34 mouse cellular contexts compared by ENCODE assay signal in the genomic region with DNA sequence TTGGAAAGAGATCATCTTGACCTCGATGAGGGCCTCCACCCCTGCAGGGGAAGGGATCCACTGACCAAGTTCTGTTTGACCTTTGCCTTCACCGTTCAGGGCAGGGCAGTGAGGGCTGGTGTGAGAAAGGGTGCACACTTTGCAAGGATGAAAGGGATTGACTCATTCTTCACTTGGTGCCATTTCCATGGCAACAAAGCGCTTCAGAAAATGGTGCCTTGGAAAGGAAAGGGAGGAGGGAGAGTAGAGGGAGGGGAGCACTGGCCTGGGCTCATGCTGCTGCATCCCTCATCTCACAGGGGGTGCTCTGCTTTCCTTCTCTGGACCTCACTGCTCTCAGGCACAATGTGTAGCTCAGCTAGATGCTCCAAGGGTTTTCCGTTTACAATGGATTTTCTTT. TPM values are rescaled to one million over a fixed set of nuclear protein-coding genes. Genes with fewer than 3 reads are reported as not detected.
DNase-seq lines count a peak whose midpoint lies in the region; ATAC-seq and TF ChIP-seq lines count a peak whose summit lies in the region.
"Had no signal": no experiment of that assay in that cellular context is flagged by ENCODE, and none has a peak within 500 bp of the region (broad histone marks: within the 10 kb centered on the region; RNA-seq: fewer than 3 reads in every experiment).

No protein-coding gene starts in this region.

- WGBS in midbrain, embryonic 11.5 days = 35% methylated on average over 4 of the region's 4 CpGs
- 28% methylated on average over 4 of the region's 4 CpGs for WGBS in midbrain, embryonic 14.5 days
- 48% methylated on average over 4 of the region's 4 CpGs for whole genome bisulfite sequencing in small intestine, adult 2 months

- H3K27me3 ChIP-seq in midbrain, embryonic 11.5 days (ENCODE audit: control insufficient read depth, insufficient read depth, low read length) = no peaks in the 10 kb centered on the region
- H3K27me3 ChIP-seq in midbrain, embryonic 14.5 days (ENCODE audit: control insufficient read depth, insufficient read depth, low read length) = no peaks in the 10 kb centered on the region
- H3K27me3 ChIP-seq in small intestine, adult 2 months (ENCODE audit: control insufficient read depth, insufficient read depth, low read length) = 0 out of 2 replicates have a peak, but pooled peaks cover 5% of the 10 kb centered on the region
- H3K27me3 ChIP-seq: forebrain, embryonic 15.5 days; hindbrain, embryonic 15.5 days; intestine, embryonic 15.5 days had no signal

- no peak overlapping the region for H3K9ac ChIP-seq in midbrain, embryonic 11.5 days (ENCODE audit: low read length)
- no peak overlapping the region for H3K9ac ChIP-seq in midbrain, embryonic 14.5 days (replicated peaks; ENCODE audit: low read length)
- H3K9ac ChIP-seq: forebrain, embryonic 15.5 days; heart, embryonic 15.5 days; hindbrain, embryonic 15.5 days; intestine, embryonic 15.5 days; limb, embryonic 13.5 days; liver, embryonic 12.5 days; neural tube, embryonic 15.5 days had no signal

- no peaks in the 10 kb centered on the region for H3K9me3 ChIP-seq in midbrain, embryonic 11.5 days (ENCODE audit: control insufficient read depth, low read length)
- no peaks in the 10 kb centered on the region for H3K9me3 ChIP-seq in midbrain, embryonic 14.5 days (ENCODE audit: control insufficient read depth, low read length)
- H3K9me3 ChIP-seq: forebrain, embryonic 15.5 days; G1E; heart, embryonic 15.5 days; hindbrain, embryonic 15.5 days; intestine, embryonic 15.5 days; limb, embryonic 13.5 days; liver, embryonic 12.5 days; neural tube, embryonic 15.5 days had no signal

- no peak overlapping the region for H3K4me2 ChIP-seq in midbrain, embryonic 11.5 days
- no peak overlapping the region for H3K4me2 ChIP-seq in midbrain, embryonic 14.5 days (ENCODE audit: low read length)
- H3K4me2 ChIP-seq: forebrain, embryonic 15.5 days; heart, embryonic 15.5 days; hindbrain, embryonic 15.5 days; intestine, embryonic 15.5 days; limb, embryonic 13.5 days; liver, embryonic 12.5 days; neural tube, embryonic 15.5 days had no signal

- peak; percentile 59 for DNase-seq in embryo, embryonic 10 days (ENCODE audit: low spot score)
- DNase-seq in embryo, embryonic 9.5 days (ENCODE audit: extremely low spot score) = no peak
- DNase-seq in midbrain, embryonic 11.5 days (ENCODE audit: low spot score, missing footprints) = peak; percentile 81
- no peak for DNase-seq in midbrain, embryonic 14.5 days
- peak; percentile 37 for DNase-seq in brain, adult 2 months (ENCODE audit: low read depth, low spot score)
- no peak for DNase-seq in heart, adult 18-20 months
- no peak for DNase-seq in left cerebral cortex, adult 8-10 months (ENCODE audit: low spot score in 2 of 2)
- DNase-seq: adrenal gland, postnatal 14 days; cerebellum, adult 11 months; cerebellum, adult 9-11 months; gastrocnemius, postnatal 25 days; heart, postnatal 36 days; kidney, adult 8-10 months; kidney, postnatal 25 days; layer of hippocampus, postnatal 36 days; lung, adult 18-20 months; lung, postnatal 14 days; right cerebral cortex, adult 18-20 months; right cerebral cortex, postnatal 4 days; thymus, adult 2 months had no signal

- no peak overlapping the region for H3K4me3 ChIP-seq in midbrain, embryonic 11.5 days (ENCODE audit: low read depth, low read length)
- no peak overlapping the region for H3K4me3 ChIP-seq in midbrain, embryonic 14.5 days (replicated peaks; ENCODE audit: low read depth, low read length)
- H3K4me3 ChIP-seq in small intestine, adult 2 months (ENCODE audit: low read depth, low read length) = no peak overlapping the region
- H3K4me3 ChIP-seq: forebrain, embryonic 15.5 days; heart, embryonic 15.5 days; hindbrain, embryonic 15.5 days; intestine, embryonic 15.5 days; layer of hippocampus, adult 2 months; limb, embryonic 13.5 days; liver, embryonic 12.5 days; neural tube, embryonic 15.5 days had no signal

- no peak for TF ChIP-seq POLR2A in small intestine, adult 2 months (IDR thresholded peaks at IDR 0.05; ENCODE audit: low read depth, low read length)

- no peak for TF ChIP-seq CTCF in small intestine, adult 2 months (IDR thresholded peaks at IDR 0.05; ENCODE audit: extremely low read depth, insufficient read length, insufficient replicate concordance, low read depth, low read length)

- no peak for ATAC-seq in midbrain, embryonic 11.5 days (ENCODE audit: low FRiP score)
- ATAC-seq in midbrain, embryonic 14.5 days (ENCODE audit: low FRiP score, low TSS enrichment) = no peak
- ATAC-seq: activated CD4-positive, CD25-positive, alpha-beta regulatory T cell, adult 4 months; forebrain, embryonic 15.5 days; intestine, embryonic 15.5 days; liver, embryonic 12.5 days; Patski had no signal

- H3K27ac ChIP-seq in midbrain, embryonic 11.5 days (ENCODE audit: low read depth, low read length) = no peak overlapping the region
- no peak overlapping the region for H3K27ac ChIP-seq in midbrain, embryonic 14.5 days (replicated peaks; ENCODE audit: low read depth, low read length)
- H3K27ac ChIP-seq in small intestine, adult 2 months (ENCODE audit: insufficient read depth, low read depth, low read length) = peak overlapping the region; percentile 17
- H3K27ac ChIP-seq: forebrain, embryonic 15.5 days; heart, embryonic 15.5 days; hindbrain, embryonic 15.5 days; intestine, embryonic 15.5 days; layer of hippocampus, adult 2 months; limb, embryonic 13.5 days; liver, embryonic 12.5 days; neural tube, embryonic 15.5 days; stomach, postnatal 0 days had no signal

- H3K36me3 ChIP-seq in midbrain, embryonic 11.5 days (ENCODE audit: control insufficient read depth, insufficient read depth, low read length) = no peaks in the 10 kb centered on the region
- no peaks in the 10 kb centered on the region for H3K36me3 ChIP-seq in midbrain, embryonic 14.5 days (ENCODE audit: control insufficient read depth, insufficient read depth, low read length)
- no peaks in the 10 kb centered on the region for H3K36me3 ChIP-seq in small intestine, adult 2 months (ENCODE audit: control insufficient read depth, insufficient read depth, low read length)
- H3K36me3 ChIP-seq: forebrain, embryonic 15.5 days; G1E; heart, embryonic 15.5 days; hindbrain, embryonic 15.5 days; intestine, embryonic 15.5 days; limb, embryonic 13.5 days; liver, embryonic 12.5 days; neural tube, embryonic 15.5 days had no signal

- 0 out of 2 replicates have a peak, but pooled peaks cover 3% of the 10 kb centered on the region for H3K4me1 ChIP-seq in midbrain, embryonic 11.5 days (ENCODE audit: control insufficient read depth, insufficient read depth, low read length)
- H3K4me1 ChIP-seq in midbrain, embryonic 14.5 days (ENCODE audit: control insufficient read depth, insufficient read depth, low read length) = 0 out of 2 replicates have a peak, but pooled peaks cover 4% of the 10 kb centered on the region
- peaks cover 14% of the 10 kb centered on the region for H3K4me1 ChIP-seq in small intestine, adult 2 months (ENCODE audit: control insufficient read depth, insufficient read depth, insufficient read length, low read length)
- H3K4me1 ChIP-seq: forebrain, embryonic 15.5 days; heart, embryonic 15.5 days; hindbrain, embryonic 15.5 days; intestine, embryonic 15.5 days; limb, embryonic 13.5 days; liver, embryonic 12.5 days; neural tube, embryonic 15.5 days had no signal

RNA-seq across cellular contexts. Expression of gene Grb7, which starts 26.5 kb away (rescaled TPM):
- 0.60 and 1.0 TPM in 2 replicates for polyA plus RNA-seq in midbrain, embryonic 11.5 days (2014; fragmentation: Nextera tagmentation; extraction: Ambion mirVana)
- polyA plus RNA-seq in midbrain, embryonic 14.5 days (2014; fragmentation: Nextera tagmentation; extraction: Ambion mirVana) = 0.58 and 0.67 TPM in 2 replicates
- 33.0 and 137 TPM in 2 replicates for polyA plus RNA-seq in small intestine, adult 2 months (2012; rRNA removed)
- total RNA-seq in heart, adult 18-20 months (2021) = under 1 TPM; 0.21 to 0.30 TPM
- total RNA-seq in left cerebral cortex, adult 8-10 months (2022) = 1 to 10 TPM; 3.6 to 5.1 (median 4.7) TPM
- total RNA-seq: G1E; megakaryocyte progenitor cell, adult 5-6 weeks had no signal
- polyA plus RNA-seq: G1E had no signal

RNA-seq across cellular contexts. Expression of gene Mien1, which starts 33.9 kb away (rescaled TPM):
- 145 and 158 TPM in 2 replicates for polyA plus RNA-seq in midbrain, embryonic 11.5 days (2014; fragmentation: Nextera tagmentation; extraction: Ambion mirVana)
- 225 and 280 TPM in 2 replicates for polyA plus RNA-seq in midbrain, embryonic 14.5 days (2014; fragmentation: Nextera tagmentation; extraction: Ambion mirVana)
- polyA plus RNA-seq in small intestine, adult 2 months (2012; rRNA removed) = 17.2 and 37.7 TPM in 2 replicates
- 10 to 100 TPM; 63.9 to 65.9 TPM for total RNA-seq in heart, adult 18-20 months (2021)
- total RNA-seq in left cerebral cortex, adult 8-10 months (2022) = 100 to 1,000 TPM in 2 of 4 experiments, 10 to 100 TPM in 2; 93.7 to 114 (median 102) TPM

Comparison
In these comparisons a context has a peak if more than half of its experiments do, and no peak if none do; other contexts are left out.
1. DNase-seq: peak in embryo, embryonic 10 days (single experiment), midbrain, embryonic 11.5 days (single experiment) and brain, adult 2 months (single experiment); none in embryo, embryonic 9.5 days (single experiment), midbrain, embryonic 14.5 days (single experiment), heart, adult 18-20 months (0 of 2) and left cerebral cortex, adult 8-10 months (0 of 2).
2. RNA of gene Grb7, which starts 26.5 kb away (polyA plus RNA-seq): 33.0 to 137 TPM in small intestine, adult 2 months; 0.58 to 0.67 TPM in midbrain, embryonic 14.5 days and 0.60 to 1.0 TPM in midbrain, embryonic 11.5 days; every median in the first group is over 10 times any median in the second.